Mouse (Mus musculus): ENCODE measurements around the gene Tmem69. TPM values are rescaled to one million over a fixed set of nuclear protein-coding genes. Genes with fewer than 3 reads are reported as not detected.

Gene Tmem69
- 30.3 TPM for polyA plus RNA-seq (2017; shearing (Covaris generic))

DNA sequence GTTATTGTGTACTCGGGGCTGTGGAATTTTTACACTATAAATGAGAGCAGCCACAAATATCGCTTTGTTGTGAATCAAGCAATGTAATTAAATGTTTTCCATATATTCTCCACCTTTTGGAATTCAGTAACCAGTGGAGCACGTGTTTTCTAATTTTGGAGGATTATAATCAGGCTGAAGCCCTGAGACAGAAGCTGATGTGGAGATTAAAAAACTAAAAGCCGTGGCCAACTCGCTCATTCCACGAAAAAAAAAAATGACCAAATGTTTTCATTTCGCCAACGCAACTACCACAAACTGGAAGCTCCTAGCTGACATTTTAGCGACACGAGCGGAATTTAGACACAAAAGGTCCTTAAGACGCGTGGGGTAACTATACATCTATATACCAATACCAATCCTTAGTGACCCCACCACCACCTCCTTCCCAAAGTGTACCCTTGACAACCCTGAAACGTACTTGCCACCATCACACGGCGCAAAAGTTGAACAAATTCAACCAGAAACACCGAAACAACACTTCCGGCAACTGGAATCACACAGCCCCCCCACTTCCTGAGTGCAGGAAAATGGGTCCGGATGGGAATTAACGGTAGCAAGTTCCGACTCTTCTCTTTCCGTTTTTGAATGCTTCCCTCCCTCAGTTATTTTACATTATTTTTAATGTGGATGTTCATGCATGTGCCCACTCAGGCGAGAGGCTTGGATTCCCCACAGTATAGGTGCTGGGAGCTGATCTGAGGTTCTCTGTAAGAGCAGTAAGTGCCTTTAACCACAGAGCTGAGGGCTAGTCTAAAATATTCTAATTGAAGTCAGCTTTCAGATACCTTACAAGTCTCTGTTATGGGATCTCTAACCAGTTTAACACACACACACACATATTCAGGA is at the start of gene Tmem69:
TSS of gene Tmem69 (minus strand) at position 524 of the 888 bp plus-strand sequence.

DNA sequence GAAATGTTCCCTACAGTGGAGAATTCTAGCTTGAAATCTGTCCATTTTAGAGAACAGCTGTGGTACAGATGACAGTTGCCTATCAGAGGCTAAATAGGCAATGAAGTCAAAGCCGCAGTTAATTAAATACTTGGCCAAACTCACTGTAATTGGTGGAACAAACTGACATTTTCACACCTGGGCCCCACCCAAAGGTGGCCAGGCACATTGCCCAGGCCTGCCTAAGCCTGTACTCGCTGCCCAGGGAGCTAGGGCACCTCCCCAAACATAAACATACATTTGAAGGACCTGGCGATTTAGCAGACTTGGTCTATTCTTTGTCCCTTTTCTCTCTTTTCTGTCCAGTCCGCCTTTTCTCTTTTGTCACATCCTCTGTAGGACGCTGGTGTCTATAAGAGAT is 40.6 kb upstream of the Tmem69 start, which contains the start of gene Ccdc17:
TSS of gene Ccdc17 (plus strand) at position 276 of the 400 bp plus-strand sequence.

DNA sequence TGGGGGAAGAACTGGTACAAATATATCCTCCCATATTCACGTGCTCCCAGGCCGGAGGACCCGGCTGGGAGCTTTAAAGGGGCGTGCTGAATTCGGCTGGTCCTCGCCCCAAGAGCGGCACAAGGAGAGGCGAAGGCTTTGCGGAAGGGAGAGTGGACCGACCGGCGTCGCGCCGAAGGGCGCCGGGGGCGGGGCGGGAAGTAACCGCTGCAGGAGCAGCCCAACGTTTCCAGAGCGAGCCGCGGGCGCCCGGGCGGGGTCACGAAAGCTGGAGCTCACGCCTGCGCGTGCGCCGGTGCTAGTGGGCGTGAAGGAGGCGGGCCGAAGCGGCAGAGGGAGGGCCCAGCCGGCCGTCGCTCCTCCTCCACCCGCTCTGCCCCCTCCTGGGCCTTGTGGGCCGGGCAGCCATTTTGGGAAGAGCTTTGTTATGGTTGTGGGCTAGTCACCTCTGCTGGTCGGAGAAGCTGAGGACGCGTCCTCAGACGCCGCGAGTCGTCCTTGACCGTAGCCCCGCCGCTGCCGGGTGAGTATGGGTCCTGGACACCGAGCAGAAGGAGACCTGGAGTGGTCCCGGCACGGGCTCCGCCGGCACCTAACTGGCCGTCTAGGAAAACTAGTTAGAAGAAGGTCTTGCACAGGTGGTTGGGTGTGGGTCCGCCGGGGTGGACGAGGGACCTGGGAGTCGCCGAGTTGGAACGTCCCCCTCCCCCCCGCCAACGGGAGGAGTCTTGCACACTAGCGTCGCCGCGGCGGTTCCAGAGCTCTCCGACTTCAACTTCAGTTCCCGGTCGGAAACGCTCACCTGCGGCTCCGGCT is 1.8 kb upstream of the Tmem69 start, which contains the start of gene Gpbp1l1:
TSS of gene Gpbp1l1 (plus strand) at position 353 of the 816 bp plus-strand sequence.

DNA sequence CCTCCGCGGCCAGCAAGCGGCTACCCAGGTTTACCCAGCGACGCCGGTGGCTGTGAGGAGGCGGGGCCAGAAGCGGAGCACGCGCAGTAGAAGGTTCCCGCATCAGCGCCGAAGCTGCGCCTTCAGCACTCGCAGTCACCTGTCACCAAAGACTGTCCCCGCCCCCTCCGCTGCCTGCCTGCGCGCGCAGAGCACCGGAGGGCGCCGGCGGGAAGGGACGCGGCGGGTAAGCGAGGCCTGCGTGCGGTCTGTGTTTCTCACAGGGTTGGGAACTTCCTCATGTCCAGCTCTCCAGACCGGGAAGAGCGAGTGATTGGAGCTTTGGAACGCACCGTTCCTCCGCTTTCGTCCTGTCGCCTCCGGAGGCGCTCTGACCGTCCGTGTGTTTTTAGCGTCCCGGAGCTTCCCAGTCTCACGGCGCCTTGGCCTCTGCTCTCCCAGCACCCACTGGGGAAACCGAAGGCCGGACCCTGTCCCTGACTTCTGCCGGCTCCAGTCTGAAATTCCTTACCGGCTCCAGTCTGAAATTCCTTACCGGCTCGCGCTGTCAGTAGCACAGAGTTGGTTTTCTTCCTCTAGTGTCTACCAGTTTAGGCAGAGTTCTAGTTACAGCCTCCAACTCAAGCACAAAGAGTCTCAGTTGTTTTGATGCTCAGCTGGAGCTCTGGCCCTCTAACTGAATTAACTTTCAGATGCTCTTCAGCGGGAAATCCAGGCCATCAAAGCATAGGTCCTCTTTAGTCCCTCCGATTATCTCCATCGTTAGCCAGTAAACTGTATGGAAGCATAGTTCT is 48.1 kb downstream of the Tmem69 start, which contains the start of gene Ipp:
TSS of gene Ipp (plus strand) at position 125 of the 794 bp plus-strand sequence.

Other genes with a start within 250 kb of the Tmem69 start
- gene Mast2, start 91.8 kb downstream of the Tmem69 start, polyA plus RNA-seq (2017; shearing (Covaris generic)): 3.1 TPM
- gene Ipp, start 48.4 kb downstream of the Tmem69 start, polyA plus RNA-seq (2017; shearing (Covaris generic)): 17.8 TPM
- 48.2 TPM for gene Gpbp1l1, start 1.7 kb upstream of the Tmem69 start, polyA plus RNA-seq (2017; shearing (Covaris generic))
- gene Ccdc17, start 40.7 kb upstream of the Tmem69 start, polyA plus RNA-seq (2017; shearing (Covaris generic)): 15.1 TPM
- 47.8 TPM for gene Nasp, start 72.0 kb upstream of the Tmem69 start, polyA plus RNA-seq (2017; shearing (Covaris generic))
- gene Akr1a1, start 95.7 kb upstream of the Tmem69 start, polyA plus RNA-seq (2017; shearing (Covaris generic)): 361 TPM
- gene Prdx1, start 129.6 kb upstream of the Tmem69 start, polyA plus RNA-seq (2017; shearing (Covaris generic)): 665 TPM
- gene Mmachc, start 152.5 kb upstream of the Tmem69 start, polyA plus RNA-seq (2017; shearing (Covaris generic)): 9.6 TPM
- gene Ccdc163, start 152.6 kb upstream of the Tmem69 start, polyA plus RNA-seq (2017; shearing (Covaris generic)): 21.5 TPM
- gene Tesk2, start 165.0 kb upstream of the Tmem69 start, polyA plus RNA-seq (2017; shearing (Covaris generic)): 7.8 TPM

Measured in activated CD4-positive, CD25-positive, alpha-beta regulatory T cell, adult 9 weeks (primary cell).